Mouse (Mus musculus): Measurements from ENCODE around the gene Elf4. TPM values are rescaled to one million over a fixed set of nuclear protein-coding genes. Genes with fewer than 3 reads are reported as not detected.

The Elf4 gene
- polyA plus RNA-seq, 1 experiment from 2014 or later, result 7.3 TPM

GRCm38 (mm10) chrX:48423671-48424070 lies 39.3 kb downstream of the Elf4 start:
- Histone ChIP-seq H3K9me3 (replicated peaks) (no peaks in the 10 kb centered on the region), H3K27me3 (no peaks in the 10 kb centered on the region), H3K4me1 (0 out of 2 replicates have a peak, but pooled peaks cover 8% of the 10 kb centered on the region), H3K36me3 (no peaks in the 10 kb centered on the region), H3K4me3 (replicated peaks) (no peak overlapping the region), H3K27ac (replicated peaks) (no peak overlapping the region), H3K4me2 (replicated peaks) (no peak overlapping the region), H3K9ac (no peak overlapping the region)
- no peak for ATAC-seq (ENCODE audit: insufficient number of reproducible peaks, low FRiP score, low TSS enrichment, low read depth)
- WGBS, result 82% methylated on average over 1 of the region's 1 CpGs

GRCm38 (mm10) chrX:48422986-48423385 lies 39.9 kb downstream of the Elf4 start:
- 25% methylated on average over 4 of the region's 4 CpGs for WGBS

GRCm38 (mm10) chrX:48418417-48418816 lies 44.5 kb downstream of the Elf4 start:
- 0 out of 2 replicates have a peak, but pooled peaks cover 7% of the 10 kb centered on the region for H3K36me3 ChIP-seq
- no peak overlapping the region for H3K27ac ChIP-seq (replicated peaks)
- no peak overlapping the region for H3K4me2 ChIP-seq (replicated peaks)
- ATAC-seq (ENCODE audit: insufficient number of reproducible peaks, low FRiP score, low TSS enrichment, low read depth), result no peak
- H3K27me3 ChIP-seq, result no peaks in the 10 kb centered on the region
- H3K9ac ChIP-seq, result no peak overlapping the region
- no peaks in the 10 kb centered on the region for H3K4me1 ChIP-seq
- H3K9me3 ChIP-seq (replicated peaks), result no peaks in the 10 kb centered on the region
- 88% methylated on average over 2 of the region's 2 CpGs for WGBS
- no peak overlapping the region for H3K4me3 ChIP-seq (replicated peaks)

More at GRCm38 (mm10) chrX:48422986-48423385, 39.9 kb downstream of the Elf4 start:
- no peak overlapping the region for H3K4me2 ChIP-seq (replicated peaks)
- no peak overlapping the region for H3K4me3 ChIP-seq (replicated peaks)
- no peaks in the 10 kb centered on the region for H3K9me3 ChIP-seq (replicated peaks)
- no peak overlapping the region for H3K27ac ChIP-seq (replicated peaks)
- H3K9ac ChIP-seq, result no peak overlapping the region
- 0 out of 2 replicates have a peak, but pooled peaks cover 8% of the 10 kb centered on the region for H3K4me1 ChIP-seq
- H3K27me3 ChIP-seq, result no peaks in the 10 kb centered on the region
- no peak for ATAC-seq (ENCODE audit: insufficient number of reproducible peaks, low FRiP score, low TSS enrichment, low read depth)
- no peaks in the 10 kb centered on the region for H3K36me3 ChIP-seq

- no peak for ATAC-seq (ENCODE audit: insufficient number of reproducible peaks, low FRiP score, low TSS enrichment, low read depth)
Observed at GRCm38 (mm10) chrX:48414291-48414690, 48.6 kb downstream of the Elf4 start.

GRCm38 (mm10) chrX:48412629-48413028 lies 50.3 kb downstream of the Elf4 start:
- no peak overlapping the region for H3K9ac ChIP-seq
- no peaks in the 10 kb centered on the region for H3K4me1 ChIP-seq
- no peaks in the 10 kb centered on the region for H3K27me3 ChIP-seq
- H3K4me3 ChIP-seq (replicated peaks), result no peak overlapping the region
- 80% methylated on average over 6 of the region's 6 CpGs for WGBS
- 0 out of 2 replicates have a peak, but pooled peaks cover 7% of the 10 kb centered on the region for H3K36me3 ChIP-seq
- no peaks in the 10 kb centered on the region for H3K9me3 ChIP-seq (replicated peaks)
- no peak overlapping the region for H3K27ac ChIP-seq (replicated peaks)
- no peak for ATAC-seq (ENCODE audit: insufficient number of reproducible peaks, low FRiP score, low TSS enrichment, low read depth)
- H3K4me2 ChIP-seq (replicated peaks), result no peak overlapping the region

More at GRCm38 (mm10) chrX:48414291-48414690, 48.6 kb downstream of the Elf4 start:
- H3K27me3 ChIP-seq, result no peaks in the 10 kb centered on the region
- H3K4me2 ChIP-seq (replicated peaks), result no peak overlapping the region
- H3K9ac ChIP-seq, result no peak overlapping the region
- 0 out of 2 replicates have a peak, but pooled peaks cover 7% of the 10 kb centered on the region for H3K36me3 ChIP-seq
- no peak overlapping the region for H3K27ac ChIP-seq (replicated peaks)
- H3K4me1 ChIP-seq, result no peaks in the 10 kb centered on the region
- WGBS, result 81% methylated on average over 5 of the region's 5 CpGs
- H3K4me3 ChIP-seq (replicated peaks), result no peak overlapping the region
- no peaks in the 10 kb centered on the region for H3K9me3 ChIP-seq (replicated peaks)

GRCm38 (mm10) chrX:48410388-48410776 lies 52.5 kb downstream of the Elf4 start:
- no peak overlapping the region for H3K27ac ChIP-seq (replicated peaks)
- peak overlapping the region; percentile 55; the same call in 1 of the 2 replicates for H3K4me2 ChIP-seq (replicated peaks)
- H3K36me3 ChIP-seq, result no peaks in the 10 kb centered on the region
- no peak; the same call in 1 of the 2 replicates for ATAC-seq (ENCODE audit: insufficient number of reproducible peaks, low FRiP score, low TSS enrichment, low read depth)
- peaks cover 2% of the 10 kb centered on the region; the same call in 1 of the 2 replicates for H3K4me1 ChIP-seq
- H3K4me3 ChIP-seq (replicated peaks), result peak overlapping the region; percentile 50
- H3K9me3 ChIP-seq (replicated peaks), result no peaks in the 10 kb centered on the region
- no peak overlapping the region for H3K9ac ChIP-seq
- H3K27me3 ChIP-seq, result no peaks in the 10 kb centered on the region
- 30% methylated on average over 7 of the region's 7 CpGs for WGBS

- ATAC-seq (ENCODE audit: insufficient number of reproducible peaks, low FRiP score, low TSS enrichment, low read depth), result peak; percentile 85
- WGBS, result 13% methylated on average over 36 of the region's 36 CpGs
- Histone ChIP-seq H3K4me1 (peaks cover 4% of the 10 kb centered on the region; the same call in 1 of the 2 replicates), H3K27ac (replicated peaks) (no peak overlapping the region), H3K9me3 (replicated peaks) (no peaks in the 10 kb centered on the region), H3K27me3 (no peaks in the 10 kb centered on the region), H3K4me3 (replicated peaks) (peak overlapping the region; percentile 50), H3K9ac (no peak overlapping the region), H3K36me3 (no peaks in the 10 kb centered on the region), H3K4me2 (replicated peaks) (peak overlapping the region; percentile 55)
Observed at GRCm38 (mm10) chrX:48409611-48410387, 53.1 kb downstream of the Elf4 start.

GRCm38 (mm10) chrX:48405141-48405540 lies 57.8 kb downstream of the Elf4 start:
- Histone ChIP-seq H3K36me3 (peaks cover 33% of the 10 kb centered on the region), H3K9me3 (replicated peaks) (no peaks in the 10 kb centered on the region), H3K9ac (no peak overlapping the region), H3K4me2 (replicated peaks) (no peak overlapping the region), H3K4me3 (replicated peaks) (no peak overlapping the region), H3K27me3 (no peaks in the 10 kb centered on the region), H3K27ac (replicated peaks) (peak overlapping the region; percentile 44; the same call in 1 of the 2 replicates), H3K4me1 (peaks cover 4% of the 10 kb centered on the region; the same call in 1 of the 2 replicates)
- peak; percentile 73 for ATAC-seq (ENCODE audit: insufficient number of reproducible peaks, low FRiP score, low TSS enrichment, low read depth)
- WGBS, result 21% methylated on average over 3 of the region's 3 CpGs

- no peak for ATAC-seq (ENCODE audit: insufficient number of reproducible peaks, low FRiP score, low TSS enrichment, low read depth)
- 74% methylated on average over 4 of the region's 4 CpGs for WGBS
- Histone ChIP-seq H3K27ac (replicated peaks) (no peak overlapping the region), H3K4me1 (no peaks in the 10 kb centered on the region), H3K36me3 (peaks cover 33% of the 10 kb centered on the region), H3K9me3 (replicated peaks) (no peaks in the 10 kb centered on the region), H3K27me3 (no peaks in the 10 kb centered on the region), H3K4me2 (replicated peaks) (no peak overlapping the region), H3K9ac (no peak overlapping the region), H3K4me3 (replicated peaks) (no peak overlapping the region)
Observed at GRCm38 (mm10) chrX:48399994-48400393, 62.9 kb downstream of the Elf4 start.

GRCm38 (mm10) chrX:48389380-48389779 lies 73.6 kb downstream of the Elf4 start:
- H3K4me3 ChIP-seq (replicated peaks), result no peak overlapping the region
- no peaks in the 10 kb centered on the region for H3K27me3 ChIP-seq
- no peak overlapping the region for H3K9ac ChIP-seq
- no peak overlapping the region for H3K4me2 ChIP-seq (replicated peaks)
- no peaks in the 10 kb centered on the region for H3K4me1 ChIP-seq
- ATAC-seq (ENCODE audit: insufficient number of reproducible peaks, low FRiP score, low TSS enrichment, low read depth), result no peak
- 91% methylated on average over 6 of the region's 6 CpGs for WGBS
- H3K27ac ChIP-seq (replicated peaks), result no peak overlapping the region
- H3K9me3 ChIP-seq (replicated peaks), result no peaks in the 10 kb centered on the region
- peaks cover 31% of the 10 kb centered on the region; the same call in 1 of the 2 replicates for H3K36me3 ChIP-seq

- H3K36me3 ChIP-seq, result peaks cover 31% of the 10 kb centered on the region
- no peak for ATAC-seq (ENCODE audit: insufficient number of reproducible peaks, low FRiP score, low TSS enrichment, low read depth)
- 51% methylated on average over 4 of the region's 4 CpGs for WGBS
Observed at GRCm38 (mm10) chrX:48385927-48386326, 77.0 kb downstream of the Elf4 start.

More at GRCm38 (mm10) chrX:48385927-48386326, 77.0 kb downstream of the Elf4 start:
- Histone ChIP-seq H3K27me3 (no peaks in the 10 kb centered on the region), H3K4me1 (no peaks in the 10 kb centered on the region), H3K9me3 (replicated peaks) (no peaks in the 10 kb centered on the region), H3K9ac (no peak overlapping the region), H3K4me2 (replicated peaks) (no peak overlapping the region), H3K4me3 (replicated peaks) (no peak overlapping the region), H3K27ac (replicated peaks) (no peak overlapping the region)
